Mouse (Mus musculus) forebrain, postnatal 0 days (tissue): ENCODE measurements at regions not wholly inside any gene's neighbourhood (a gene's known extent, or its start where the extent isn't known, plus 50 kb on each side); places are given as distances from the start of the nearest gene placed in this dataset.

Experiments
- ATAC-seq: fragments of 200-750 bp; cut with Nextera tagmentation; 2 replicates; pipeline ENCODE4 v1.8.0; 2017; ENCODE audit warnings: mild to moderate bottlenecking, moderate library complexity
- DNase-seq: peaks from one replicate; pipeline ENCODE4 v3.0.0-alpha.2; 2015
- H3K27ac ChIP-seq: fragments of 300-500 bp; sonication (generic); 2 replicates; pipeline ENCODE4 v1.5.1; 2014; ENCODE audit warnings: low read depth, mild to moderate bottlenecking, antibody characterized with exemption, low read length, moderate library complexity, mixed read lengths
- H3K27me3 ChIP-seq: fragments of 300-500 bp; sonication (generic); 2 replicates; pipeline ENCODE4 v1.6.1; 2014; ENCODE audit warnings: mild to moderate bottlenecking, low read length, mixed read lengths; ENCODE audit not compliant: insufficient read depth
- H3K36me3 ChIP-seq: fragments of 300-500 bp; sonication (generic); 2 replicates; pipeline ENCODE4 v1.6.1; 2014; ENCODE audit warnings: mild to moderate bottlenecking, moderate library complexity; ENCODE audit not compliant: insufficient read depth
- H3K4me1 ChIP-seq: fragments of 300-500 bp; sonication (generic); 2 replicates; pipeline ENCODE4 v1.6.1; 2014; ENCODE audit warnings: antibody characterized with exemption; ENCODE audit not compliant: insufficient read depth
- H3K4me2 ChIP-seq: fragments of 300-500 bp; sonication (generic); 2 replicates; pipeline ENCODE4 v1.6.1; 2014; ENCODE audit warnings: low read depth, mild to moderate bottlenecking, moderate library complexity
- H3K4me3 ChIP-seq: fragments of 300-500 bp; sonication (generic); 2 replicates; pipeline ENCODE4 v1.5.1; 2014; ENCODE audit warnings: low read depth, low read length, mixed read lengths
- H3K9ac ChIP-seq: fragments of 300-500 bp; sonication (generic); 2 replicates; pipeline ENCODE4 v1.6.1; 2014; ENCODE audit warnings: mild to moderate bottlenecking
- H3K9me3 ChIP-seq: fragments of 300-500 bp; sonication (generic); 2 replicates; pipeline ENCODE4 v1.6.1; 2016; ENCODE audit warnings: low read length
- CTCF ChIP-seq: sonication (generic); IDR thresholded peaks from 2 replicates; pipeline ENCODE4 v1.5.1; 2016; ENCODE audit warnings: antibody characterized with exemption, control low read depth, low read depth
- WGBS: fragments of 180-500 bp; shearing (Covaris S2); extraction: QIAGEN DNeasy Blood & Tissue Kit; methylation state at CpG from one replicate; pipeline ENCODE4 v1.1.7; 2014; 5-methylcytosine and 5-hydroxymethylcytosine counted together

- no peak for TF ChIP-seq CTCF
- no peaks in the 10 kb centered on the region for H3K36me3 ChIP-seq
- H3K4me1 ChIP-seq: no peaks in the 10 kb centered on the region
- DNase-seq (no peak), ATAC-seq (no peak)
- H3K4me3 ChIP-seq: no peak overlapping the region
- no peaks in the 10 kb centered on the region for H3K27me3 ChIP-seq
- H3K4me2 ChIP-seq: no peak overlapping the region
- 85% methylated on average over 4 of the region's 4 CpGs for WGBS
- H3K27ac ChIP-seq: no peak overlapping the region
- H3K9ac ChIP-seq: no peak overlapping the region
- no peaks in the 10 kb centered on the region for H3K9me3 ChIP-seq
Measured at GRCm38 (mm10) chr16:15368383-15369163, 51.3 kb downstream of the Gm21897 start.

GRCm38 (mm10) chr16:15372844-15373243 lies 55.6 kb downstream of the Gm21897 start:
- peak; percentile 11; the same call in 1 of the 2 replicates for TF ChIP-seq CTCF
- DNase-seq (no peak), ATAC-seq (no peak)
- WGBS: 16% methylated on average over 1 of the region's 1 CpGs
- Histone ChIP-seq H3K4me1 (no peaks in the 10 kb centered on the region), H3K9me3 (no peaks in the 10 kb centered on the region), H3K36me3 (no peaks in the 10 kb centered on the region), H3K4me2 (no peak overlapping the region), H3K27me3 (no peaks in the 10 kb centered on the region), H3K9ac (no peak overlapping the region), H3K27ac (no peak overlapping the region), H3K4me3 (no peak overlapping the region)

GRCm38 (mm10) chr16:15373961-15374360 lies 56.7 kb downstream of the Gm21897 start:
- no peaks in the 10 kb centered on the region for H3K27me3 ChIP-seq
- H3K4me1 ChIP-seq: no peaks in the 10 kb centered on the region
- 83% methylated on average over 1 of the region's 1 CpGs for WGBS
- H3K4me3 ChIP-seq: no peak overlapping the region
- no peaks in the 10 kb centered on the region for H3K9me3 ChIP-seq
- DNase-seq (no peak), ATAC-seq (no peak)
- no peak overlapping the region for H3K9ac ChIP-seq
- no peaks in the 10 kb centered on the region for H3K36me3 ChIP-seq
- H3K4me2 ChIP-seq: no peak overlapping the region
- no peak for TF ChIP-seq CTCF
- H3K27ac ChIP-seq: no peak overlapping the region

GRCm38 (mm10) chr16:15385557-15386240 lies 68.4 kb downstream of the Gm21897 start:
- H3K4me2 ChIP-seq: no peak overlapping the region
- H3K4me1 ChIP-seq: no peaks in the 10 kb centered on the region
- WGBS: 75% methylated on average over 3 of the region's 3 CpGs
- TF ChIP-seq CTCF: no peak
- DNase-seq (peak; percentile 0), ATAC-seq (no peak)
- H3K4me3 ChIP-seq: no peak overlapping the region
- no peak overlapping the region for H3K9ac ChIP-seq
- H3K9me3 ChIP-seq: no peaks in the 10 kb centered on the region
- H3K27ac ChIP-seq: no peak overlapping the region
- H3K27me3 ChIP-seq: no peaks in the 10 kb centered on the region
- H3K36me3 ChIP-seq: no peaks in the 10 kb centered on the region

- no peak overlapping the region for H3K4me2 ChIP-seq
- TF ChIP-seq CTCF: no peak
- ATAC-seq: peak; percentile 27; the same call in 1 of the 2 replicates
- H3K4me1 ChIP-seq: no peaks in the 10 kb centered on the region
- no peaks in the 10 kb centered on the region for H3K9me3 ChIP-seq
- DNase-seq: peak; percentile 66
- H3K9ac ChIP-seq: no peak overlapping the region
- 29% methylated on average over 1 of the region's 1 CpGs for WGBS
- H3K27me3 ChIP-seq: no peaks in the 10 kb centered on the region
- H3K27ac ChIP-seq: no peak overlapping the region
- H3K4me3 ChIP-seq: no peak overlapping the region
- no peaks in the 10 kb centered on the region for H3K36me3 ChIP-seq
Measured at GRCm38 (mm10) chr16:15386241-15386574, 69.0 kb downstream of the Gm21897 start.

- 85% methylated on average over 1 of the region's 1 CpGs for WGBS
- Histone ChIP-seq H3K9me3 (no peaks in the 10 kb centered on the region), H3K9ac (no peak overlapping the region), H3K4me1 (no peaks in the 10 kb centered on the region), H3K27ac (no peak overlapping the region), H3K4me2 (no peak overlapping the region), H3K4me3 (no peak overlapping the region), H3K27me3 (no peaks in the 10 kb centered on the region), H3K36me3 (no peaks in the 10 kb centered on the region)
- DNase-seq (no peak), ATAC-seq (no peak)
- no peak for TF ChIP-seq CTCF
Measured at GRCm38 (mm10) chr16:15389892-15390291, 72.6 kb downstream of the Gm21897 start.

- no peaks in the 10 kb centered on the region for H3K4me1 ChIP-seq
- no peaks in the 10 kb centered on the region for H3K36me3 ChIP-seq
- no peak for ATAC-seq
- no peak overlapping the region for H3K9ac ChIP-seq
- TF ChIP-seq CTCF: no peak
- WGBS: 84% methylated on average over 3 of the region's 3 CpGs
- H3K9me3 ChIP-seq: no peaks in the 10 kb centered on the region
- H3K4me2 ChIP-seq: no peak overlapping the region
- no peaks in the 10 kb centered on the region for H3K27me3 ChIP-seq
- H3K27ac ChIP-seq: no peak overlapping the region
- H3K4me3 ChIP-seq: no peak overlapping the region
- no peak for DNase-seq
Measured at GRCm38 (mm10) chr16:15430352-15430751, 113.1 kb downstream of the Gm21897 start.
